Mouse (Mus musculus) right cerebral cortex, postnatal 36 days (tissue): ENCODE measurements around the gene Itgad.

Source experiments
- DNase-seq, 2 experiments: peaks; one replicate each; pipeline ENCODE4 v3.0.0; 2022; ENCODE audit warnings: low spot score in 2 of 2, mixed read lengths in 1 of 2

Itgad gene

GRCm38 (mm10) chr7:128180126-128180525 lies 25.9 kb downstream of the Itgad start:
- no peak for DNase-seq

DNA sequence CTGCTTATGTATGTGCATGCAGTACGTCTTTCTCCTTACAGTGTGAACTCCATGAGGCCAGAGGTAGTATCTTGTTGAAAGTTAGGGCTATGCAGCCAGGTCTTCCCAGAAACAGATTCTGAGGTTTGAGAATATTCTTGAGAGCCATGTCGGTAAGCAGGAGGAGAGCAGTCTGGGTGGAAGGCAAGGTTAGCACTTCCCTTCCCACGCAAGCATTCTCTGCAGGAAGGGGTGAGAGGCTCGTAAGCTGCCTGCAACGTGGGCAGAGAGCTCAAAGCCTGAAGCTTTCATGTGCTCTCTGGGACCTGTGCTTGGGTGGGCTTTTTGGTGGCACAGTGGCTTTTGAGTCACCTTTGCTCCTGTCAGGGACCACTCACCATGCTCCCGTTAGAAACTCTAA lies 26.4 kb downstream of the Itgad start:
- DNase-seq: no peak

GRCm38 (mm10) chr7:128181691-128182090 lies 27.5 kb downstream of the Itgad start:
- no peak for DNase-seq

DNA sequence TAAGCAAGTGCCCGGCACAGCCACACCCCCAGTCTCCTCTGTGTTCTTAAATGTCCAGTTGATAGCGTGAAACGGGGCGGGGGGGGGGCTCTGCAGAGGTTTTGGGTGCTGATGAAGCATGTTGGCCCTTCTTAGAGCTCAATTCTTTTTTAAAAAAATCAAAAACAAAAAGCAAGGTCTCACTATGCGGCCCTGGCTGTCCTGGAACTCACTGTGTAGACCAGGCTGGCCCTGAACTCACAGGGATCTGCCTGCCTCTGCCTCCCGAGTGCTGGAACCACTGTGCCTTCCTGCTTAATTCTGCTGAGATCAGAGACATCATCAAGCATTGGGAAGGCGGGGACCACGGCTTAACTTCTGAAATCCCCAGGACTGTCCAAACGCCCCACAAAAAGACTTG lies 47.4 kb downstream of the Itgad start:
- DNase-seq: no peak

- no peak for DNase-seq
These were observed 48.9 kb downstream of the Itgad start for GRCm38 (mm10) chr7:128203071-128203470.

- DNase-seq: no peak
These were observed 50.0 kb downstream of the Itgad start for GRCm38 (mm10) chr7:128204179-128204578.

GRCm38 (mm10) chr7:128205695-128206094 lies 51.5 kb downstream of the Itgad start:
- no peak for DNase-seq

DNA sequence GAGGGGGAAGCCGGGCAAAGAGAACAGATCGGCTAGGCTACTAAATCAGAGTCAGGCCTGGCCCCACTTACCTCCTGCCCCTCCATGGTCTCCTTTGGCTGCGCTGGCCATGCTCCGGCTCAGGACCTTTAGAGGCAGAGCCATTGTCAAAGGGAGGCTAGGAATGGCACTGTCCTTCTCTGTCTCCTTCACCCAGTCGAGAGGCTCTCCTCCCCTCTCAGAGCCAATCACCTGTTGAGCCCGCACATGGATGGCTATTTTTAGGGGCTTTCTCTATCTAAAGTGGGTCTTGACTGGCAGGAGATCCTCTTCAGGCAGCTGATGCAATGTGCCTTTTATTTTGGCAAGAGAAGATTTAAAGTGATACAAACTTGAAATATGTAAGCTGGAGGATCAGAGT lies 52.0 kb downstream of the Itgad start, which contains the start of gene Cox6a2:
Cox6a2 (minus strand) TSS at position 236 of the 400 bp plus-strand sequence.
- no peak for DNase-seq

DNA sequence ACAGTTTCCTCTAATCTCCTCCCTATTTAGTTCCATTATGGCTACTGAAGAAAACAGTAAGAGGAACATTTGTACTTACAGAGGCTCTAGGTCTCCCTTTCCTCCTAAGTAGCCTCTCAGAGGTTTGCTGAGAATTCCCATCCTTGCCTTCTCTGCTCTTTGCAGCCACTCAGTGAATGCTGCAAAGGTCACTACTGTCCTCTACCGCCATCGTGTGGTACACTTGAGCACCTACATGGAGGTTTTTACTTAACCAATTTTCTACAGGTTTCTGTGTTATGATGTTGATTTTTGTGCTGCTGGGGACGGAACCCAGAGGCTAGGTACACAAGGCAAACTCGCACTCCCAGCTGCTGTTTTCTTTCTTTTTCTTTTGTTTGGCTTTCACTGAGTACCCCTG lies 54.0 kb downstream of the Itgad start:
- peak in 1 of 2 experiments; percentile 28 for DNase-seq

GRCm38 (mm10) chr7:128209826-128210225 lies 55.6 kb downstream of the Itgad start:
- DNase-seq: no peak

- no peak for DNase-seq
These were observed 65.8 kb downstream of the Itgad start for GRCm38 (mm10) chr7:128219952-128220351.

GRCm38 (mm10) chr7:128220936-128221335 lies 66.8 kb downstream of the Itgad start:
- DNase-seq: no peak

- no peak for DNase-seq
These were observed 77.6 kb downstream of the Itgad start for GRCm38 (mm10) chr7:128231741-128232140.

DNA sequence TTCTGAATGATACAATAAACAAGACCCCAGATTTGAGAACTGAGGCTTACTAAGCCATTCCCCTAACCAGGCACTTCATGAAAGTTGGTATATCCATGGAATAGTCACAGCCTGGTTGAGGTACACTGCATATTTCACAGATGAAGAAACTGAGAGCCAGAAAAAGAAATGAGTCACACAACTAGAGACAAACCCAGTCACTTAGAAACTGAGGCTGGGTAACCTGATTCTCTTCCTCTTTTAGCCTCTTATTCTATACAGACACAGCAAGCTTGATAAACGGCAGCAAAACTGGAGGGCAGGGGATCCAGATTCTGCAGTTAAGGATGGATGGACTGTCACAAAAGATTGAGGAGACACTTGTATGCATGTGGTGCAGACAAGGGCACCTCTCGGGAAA lies 80.6 kb downstream of the Itgad start:
- no peak for DNase-seq

GRCm38 (mm10) chr7:128235481-128235880 lies 81.3 kb downstream of the Itgad start:
- no peak for DNase-seq

- no peak for DNase-seq
These were observed 82.2 kb downstream of the Itgad start for GRCm38 (mm10) chr7:128236426-128236825.

DNA sequence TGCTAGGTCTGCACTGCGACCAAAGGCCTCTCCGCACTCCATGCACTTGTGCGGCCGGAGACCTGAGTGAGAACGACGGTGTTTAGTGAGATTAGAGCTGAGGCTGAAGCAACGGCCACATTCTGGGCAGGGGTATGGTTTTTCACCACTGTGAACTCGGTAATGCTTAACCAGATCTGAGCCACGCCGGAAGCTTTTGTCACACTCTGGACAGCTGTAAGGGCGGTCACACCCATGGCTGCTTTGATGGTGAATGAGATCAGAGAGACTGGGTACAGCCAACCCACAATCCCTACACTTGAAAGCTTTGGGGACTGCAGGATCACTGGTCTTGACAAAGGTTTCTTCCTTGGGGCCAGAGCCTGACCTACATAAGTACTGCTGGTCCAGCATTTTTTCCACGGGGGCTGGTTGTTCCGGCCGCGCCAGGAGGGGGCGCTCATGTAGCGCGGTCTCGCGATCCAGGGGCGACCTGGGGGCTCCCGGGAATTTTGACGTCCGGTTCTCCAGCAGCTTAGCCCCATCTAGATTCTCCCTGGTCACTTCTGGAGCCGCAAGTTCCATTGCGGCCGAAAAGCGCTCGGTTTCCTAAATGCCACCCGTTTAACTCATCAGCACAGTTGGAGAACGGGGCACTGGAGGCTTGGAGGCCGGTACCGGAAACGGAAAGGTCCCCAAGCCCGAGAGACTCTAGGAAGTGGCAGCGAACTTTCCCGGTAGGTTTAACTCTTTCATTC lies 82.8 kb downstream of the Itgad start, which contains the start of gene Armc5:
Armc5 (plus strand) TSS at position 487 of the 737 bp plus-strand sequence.
- peak; percentile 71 to 74 for DNase-seq

DNA sequence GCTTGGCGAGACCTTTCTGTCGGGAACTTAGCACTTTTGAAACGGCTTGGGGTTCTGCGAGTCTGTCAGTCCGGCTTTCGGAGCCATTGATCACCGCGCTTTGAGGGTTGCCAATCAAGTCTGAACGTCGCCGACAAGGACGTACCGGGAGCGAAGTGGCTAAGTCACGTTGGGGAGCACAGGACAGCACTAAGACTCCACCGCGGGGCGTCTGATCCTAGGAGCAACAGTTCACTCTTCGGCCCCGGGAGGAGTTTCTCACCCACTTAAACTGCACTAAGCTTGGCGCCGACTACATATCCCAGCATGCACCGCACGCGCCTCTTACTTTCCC lies 83.4 kb downstream of the Itgad start:
- no peak for DNase-seq

- DNase-seq: peak; percentile 98
These were observed 84.0 kb downstream of the Itgad start, which contains the start of gene 9130023H24Rik for GRCm38 (mm10) chr7:128237927-128238778. 9130023H24Rik (minus strand) TSS chr7:128238031.

DNA sequence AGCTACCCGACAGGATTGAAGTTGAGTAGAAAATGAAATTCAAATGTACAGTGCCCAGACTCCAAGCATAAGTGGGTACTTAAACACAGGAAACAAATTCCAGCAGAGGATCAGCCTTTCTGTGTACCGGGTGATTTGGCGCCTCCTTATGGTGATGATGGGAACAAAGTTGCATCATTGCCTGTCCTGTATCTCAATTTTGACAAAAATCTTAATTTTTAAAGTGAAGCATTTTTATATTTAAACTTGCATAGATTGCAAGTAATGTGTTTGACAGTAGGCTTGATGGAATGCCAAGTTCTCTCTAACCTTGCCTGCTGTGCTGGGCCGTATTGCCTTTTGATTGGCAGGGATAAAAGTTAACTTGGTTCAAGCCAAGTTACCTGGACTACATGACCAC lies 84.8 kb downstream of the Itgad start:
- DNase-seq: no peak

- DNase-seq: no peak
These were observed 86.1 kb downstream of the Itgad start for GRCm38 (mm10) chr7:128240131-128240784.

- DNase-seq: no peak
These were observed 88.2 kb downstream of the Itgad start for GRCm38 (mm10) chr7:128242331-128242730.
